Mouse (Mus musculus): Measurements from ENCODE around the gene Ubtd1.
"Not testable (repeated sequence)": the region's sequence is repeated elsewhere in the genome, so short reads cannot be mapped to it uniquely, and the experiment has no call there.

DNA sequence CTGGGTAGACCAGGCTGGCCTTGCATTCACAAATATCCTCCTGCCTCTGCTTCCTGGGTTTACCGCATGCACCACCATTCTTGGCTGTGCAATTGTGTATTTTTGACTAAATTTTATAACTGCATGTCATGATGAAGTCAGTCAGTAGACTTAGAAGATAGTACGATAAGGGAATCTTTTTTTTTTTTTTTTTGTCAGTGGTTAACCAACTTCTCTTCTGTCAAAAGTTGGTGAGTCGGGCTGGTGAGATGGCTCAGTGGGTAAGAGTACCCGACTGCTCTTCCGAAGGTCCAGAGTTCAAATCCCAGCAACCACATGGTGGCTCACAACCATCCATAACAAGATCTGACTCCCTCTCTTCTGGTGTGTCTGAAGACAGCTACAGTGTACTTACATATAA is 100.0 kb downstream of the Ubtd1 start:
- TF ChIP-seq POLR2A, CTCF (IDR thresholded peaks at IDR 0.05; ENCODE audit: insufficient read depth, low read depth, low read length): not testable (repeated sequence)

Data from olfactory bulb, adult 2 months (tissue).